Mouse (Mus musculus) embryonic fibroblast, embryonic 13.5 days (primary cell): Measurements from ENCODE around the gene Mef2b.

Source experiments
- CTCF ChIP-seq: IDR thresholded peaks from 2 replicates; pipeline ENCODE4 v1.5.1; 2011; ENCODE audit warnings: mild to moderate bottlenecking, control low read depth, low read length, moderate library complexity, borderline replicate concordance; ENCODE audit not compliant: insufficient read depth
- POLR2A ChIP-seq: IDR thresholded peaks from 2 replicates; pipeline ENCODE4 v1.6.1; 2011; ENCODE audit warnings: low read depth, mild to moderate bottlenecking, control low read depth, low read length, moderate library complexity

DNA sequence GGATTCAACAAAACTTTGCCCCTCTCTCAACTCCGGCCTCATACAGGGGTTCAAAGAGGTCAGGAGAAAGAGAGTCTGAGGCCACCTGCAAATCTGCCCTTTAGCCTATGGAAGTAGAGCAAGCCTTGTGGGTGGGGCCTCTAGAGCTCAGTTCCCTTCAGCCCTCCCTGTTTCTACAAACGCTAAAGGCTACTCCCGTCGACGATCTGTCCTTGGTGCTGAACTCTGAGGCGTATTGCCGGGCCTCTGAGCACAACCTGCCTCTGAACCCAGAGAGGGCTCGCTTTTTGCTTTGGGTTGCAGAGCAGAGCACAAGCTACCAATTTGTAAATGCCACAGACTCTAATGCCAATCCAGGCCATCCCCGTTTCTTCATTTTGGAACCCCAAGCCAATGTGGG is 21.9 kb upstream of the Mef2b start:
- TF ChIP-seq POLR2A (no peak), CTCF (no peak)
